Mouse (Mus musculus): ENCODE data around the gene Mrpl27. TPM values are rescaled to one million over a fixed set of nuclear protein-coding genes. Genes with fewer than 3 reads are reported as not detected.
"Not testable (repeated sequence)": the region's sequence is repeated elsewhere in the genome, so short reads cannot be mapped to it uniquely, and the experiment has no call there.

Gene Mrpl27
- polyA plus RNA-seq, 1 experiment from 2014 or later: 128 TPM

DNA sequence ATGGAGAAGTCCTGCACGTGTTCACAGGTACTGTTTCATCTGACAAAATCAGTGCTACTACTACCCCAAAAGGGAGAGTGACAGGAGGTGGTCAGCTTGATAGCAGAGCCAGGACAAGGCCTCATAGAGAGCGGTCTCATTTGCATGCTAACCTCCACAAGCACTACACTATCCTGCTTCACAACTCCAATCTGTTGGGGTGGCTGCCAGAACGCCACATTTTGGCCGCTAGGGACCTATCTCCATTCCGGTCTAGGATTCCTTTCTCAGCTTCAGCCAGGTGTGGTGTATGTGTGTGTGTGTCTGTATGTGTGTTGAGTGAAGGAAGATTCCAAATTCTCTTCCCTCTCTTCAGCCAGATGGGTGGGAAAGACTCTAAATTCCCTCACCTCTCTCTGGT is 21.9 kb downstream of the Mrpl27 start:
- H3K36me3 ChIP-seq: peaks cover 5% of the 10 kb centered on the region
- ATAC-seq (ENCODE audit: extremely low read depth, insufficient number of reproducible peaks, low FRiP score, low TSS enrichment): no peak
- H3K27ac ChIP-seq (replicated peaks): no peak overlapping the region
- WGBS: 74% methylated on average over 5 of the region's 5 CpGs
- H3K9me3 ChIP-seq: no peaks in the 10 kb centered on the region
- peak overlapping the region; percentile 83; the same call in 1 of the 2 replicates for H3K4me3 ChIP-seq
- H3K9ac ChIP-seq: 0 out of 2 replicates have a peak overlapping the region, but pooled peaks have one; percentile 95
- peaks cover 30% of the 10 kb centered on the region for H3K4me1 ChIP-seq
- H3K4me2 ChIP-seq: peak overlapping the region; percentile 90; the same call in 1 of the 2 replicates
- no peaks in the 10 kb centered on the region for H3K27me3 ChIP-seq (replicated peaks)

DNA sequence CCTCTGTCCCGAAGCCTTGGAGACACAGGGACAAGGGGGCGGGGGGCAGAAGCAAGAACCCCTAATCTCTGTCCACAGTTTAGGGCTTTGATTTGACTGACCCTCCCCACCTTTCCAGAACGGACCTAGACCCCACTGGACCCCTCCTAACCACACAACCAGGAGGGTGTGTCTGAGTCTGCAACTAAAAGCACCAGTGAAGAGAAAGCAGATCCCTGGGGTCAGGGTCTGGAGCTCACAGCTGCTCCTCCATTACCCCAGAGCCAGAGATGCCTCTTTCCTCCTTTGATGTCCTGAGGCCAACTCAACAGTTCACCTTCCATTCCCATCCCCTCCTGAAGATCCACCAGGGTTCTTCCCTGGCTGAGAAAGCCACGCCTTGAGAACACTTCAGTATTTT is 22.7 kb downstream of the Mrpl27 start:
- ATAC-seq (ENCODE audit: extremely low read depth, insufficient number of reproducible peaks, low FRiP score, low TSS enrichment): no peak
- peak overlapping the region; percentile 83 for H3K4me3 ChIP-seq
- peak overlapping the region; percentile 90 for H3K4me2 ChIP-seq
- peaks cover 3% of the 10 kb centered on the region; the same call in 1 of the 2 replicates for H3K36me3 ChIP-seq
- H3K9me3 ChIP-seq: no peaks in the 10 kb centered on the region
- peaks cover 30% of the 10 kb centered on the region for H3K4me1 ChIP-seq
- H3K27me3 ChIP-seq (replicated peaks): no peaks in the 10 kb centered on the region
- WGBS: 39% methylated on average over 4 of the region's 4 CpGs
- H3K27ac ChIP-seq (replicated peaks): peak overlapping the region; percentile 81; the same call in 1 of the 2 replicates
- peak overlapping the region; percentile 95 for H3K9ac ChIP-seq

GRCm38 (mm10) chr11:94676754-94677606 is 23.4 kb downstream of the Mrpl27 start, which contains the start of gene Xylt2:
Gene Xylt2, minus strand, starts transcription at chr11:94677515.
- H3K36me3 ChIP-seq: peaks cover 3% of the 10 kb centered on the region; the same call in 1 of the 2 replicates
- peak within 1 kb of the TSS; percentile 90 for H3K4me2 ChIP-seq
- H3K27me3 ChIP-seq (replicated peaks): no peaks in the 10 kb centered on the region
- under 1% methylated on average over 78 of the region's 82 CpGs for WGBS
- ATAC-seq (ENCODE audit: extremely low read depth, insufficient number of reproducible peaks, low FRiP score, low TSS enrichment): peak; percentile 93
- H3K9me3 ChIP-seq: no peaks in the 10 kb centered on the region
- peak within 1 kb of the TSS; percentile 83 for H3K4me3 ChIP-seq
- peak within 1 kb of the TSS; percentile 95 for H3K9ac ChIP-seq
- peak within 1 kb of the TSS; percentile 81 for H3K27ac ChIP-seq (replicated peaks)
- H3K4me1 ChIP-seq: peaks cover 32% of the 10 kb centered on the region

GRCm38 (mm10) chr11:94677607-94678145 is 24.1 kb downstream of the Mrpl27 start:
- no peak overlapping the region for H3K27ac ChIP-seq (replicated peaks)
- peaks cover 32% of the 10 kb centered on the region for H3K4me1 ChIP-seq
- 29% methylated on average over 15 of the region's 15 CpGs for WGBS
- H3K9ac ChIP-seq: peak overlapping the region; percentile 74
- no peaks in the 10 kb centered on the region for H3K9me3 ChIP-seq
- peak overlapping the region; percentile 83 for H3K4me3 ChIP-seq
- peak overlapping the region; percentile 90 for H3K4me2 ChIP-seq
- no peak for ATAC-seq (ENCODE audit: extremely low read depth, insufficient number of reproducible peaks, low FRiP score, low TSS enrichment)
- no peaks in the 10 kb centered on the region for H3K27me3 ChIP-seq (replicated peaks)
- H3K36me3 ChIP-seq: peaks cover 3% of the 10 kb centered on the region; the same call in 1 of the 2 replicates

DNA sequence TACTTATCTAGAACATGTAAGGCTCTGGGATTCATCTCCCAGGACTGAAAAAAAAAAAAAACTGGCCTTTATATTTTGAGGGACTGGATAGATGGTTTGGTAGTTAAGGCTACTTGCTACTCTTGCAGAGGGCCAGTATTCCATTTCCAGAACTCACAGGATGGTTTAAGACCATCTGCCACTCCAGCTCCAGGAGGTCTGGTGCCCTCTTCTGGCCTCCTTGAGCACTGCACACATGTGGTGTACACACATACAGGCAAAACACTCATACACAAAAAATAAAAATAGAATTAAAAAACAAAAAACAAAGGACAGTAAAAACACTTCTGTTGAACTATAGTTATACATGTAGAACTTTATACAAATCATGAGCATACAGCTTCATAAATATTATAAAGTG is 27.1 kb downstream of the Mrpl27 start:
- no peak for ATAC-seq (ENCODE audit: extremely low read depth, insufficient number of reproducible peaks, low FRiP score, low TSS enrichment)
- Histone ChIP-seq H3K4me1 (peaks cover 16% of the 10 kb centered on the region), H3K36me3 (no peaks in the 10 kb centered on the region), H3K9ac (no peak overlapping the region), H3K27ac (replicated peaks) (no peak overlapping the region), H3K4me2 (no peak overlapping the region), H3K9me3 (no peaks in the 10 kb centered on the region), H3K4me3 (no peak overlapping the region), H3K27me3 (replicated peaks) (no peaks in the 10 kb centered on the region)

GRCm38 (mm10) chr11:94681640-94682039 is 28.1 kb downstream of the Mrpl27 start:
- Histone ChIP-seq H3K4me1 (peaks cover 6% of the 10 kb centered on the region), H3K36me3 (no peaks in the 10 kb centered on the region), H3K4me3 (no peak overlapping the region), H3K9me3 (no peaks in the 10 kb centered on the region), H3K27me3 (replicated peaks) (no peaks in the 10 kb centered on the region), H3K9ac (no peak overlapping the region), H3K4me2 (no peak overlapping the region), H3K27ac (replicated peaks) (no peak overlapping the region)
- 70% methylated on average over 4 of the region's 4 CpGs for WGBS
- ATAC-seq (ENCODE audit: extremely low read depth, insufficient number of reproducible peaks, low FRiP score, low TSS enrichment): no peak

GRCm38 (mm10) chr11:94682427-94682826 is 28.9 kb downstream of the Mrpl27 start:
- Histone ChIP-seq H3K27ac (replicated peaks) (no peak overlapping the region), H3K4me3 (no peak overlapping the region), H3K27me3 (replicated peaks) (no peaks in the 10 kb centered on the region), H3K9me3 (no peaks in the 10 kb centered on the region), H3K4me2 (no peak overlapping the region), H3K4me1 (peaks cover 6% of the 10 kb centered on the region), H3K36me3 (no peaks in the 10 kb centered on the region), H3K9ac (no peak overlapping the region)
- WGBS: 69% methylated on average over 7 of the region's 7 CpGs
- ATAC-seq (ENCODE audit: extremely low read depth, insufficient number of reproducible peaks, low FRiP score, low TSS enrichment): no peak

DNA sequence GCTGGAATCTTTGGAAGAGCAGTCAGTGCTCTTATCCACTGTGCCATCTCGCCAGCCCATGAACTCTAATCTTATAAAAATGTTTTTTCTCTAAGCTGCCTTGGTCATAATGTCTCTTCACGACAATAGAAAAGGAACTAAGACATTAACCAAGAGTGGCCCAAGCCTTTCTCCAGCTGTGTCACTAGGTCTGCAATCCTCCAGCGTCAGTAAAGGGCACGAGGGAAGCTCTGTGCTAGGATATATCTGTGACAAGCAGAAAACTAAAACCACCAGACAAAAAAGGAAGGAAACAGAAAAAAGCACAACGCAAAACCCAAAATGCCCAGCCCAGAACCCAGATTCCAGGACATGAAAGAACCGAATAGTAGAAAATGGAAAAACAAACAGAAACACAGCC is 33.6 kb downstream of the Mrpl27 start:
- 59% methylated on average over 6 of the region's 6 CpGs for WGBS
- Histone ChIP-seq H3K36me3 (no peaks in the 10 kb centered on the region), H3K4me1 (no peaks in the 10 kb centered on the region), H3K27ac (replicated peaks) (no peak overlapping the region), H3K9ac (no peak overlapping the region), H3K27me3 (replicated peaks) (no peaks in the 10 kb centered on the region), H3K9me3 (no peaks in the 10 kb centered on the region), H3K4me2 (no peak overlapping the region), H3K4me3 (no peak overlapping the region)
- no peak for ATAC-seq (ENCODE audit: extremely low read depth, insufficient number of reproducible peaks, low FRiP score, low TSS enrichment)

- not testable (repeated sequence) for H3K9ac ChIP-seq; H3K27me3 ChIP-seq (replicated peaks); H3K4me1 ChIP-seq; H3K4me3 ChIP-seq; H3K9me3 ChIP-seq; H3K4me2 ChIP-seq; ATAC-seq (ENCODE audit: extremely low read depth, insufficient number of reproducible peaks, low FRiP score, low TSS enrichment); H3K36me3 ChIP-seq; H3K27ac ChIP-seq (replicated peaks)
Observed at GRCm38 (mm10) chr11:94692502-94692901, 38.9 kb downstream of the Mrpl27 start.

DNA sequence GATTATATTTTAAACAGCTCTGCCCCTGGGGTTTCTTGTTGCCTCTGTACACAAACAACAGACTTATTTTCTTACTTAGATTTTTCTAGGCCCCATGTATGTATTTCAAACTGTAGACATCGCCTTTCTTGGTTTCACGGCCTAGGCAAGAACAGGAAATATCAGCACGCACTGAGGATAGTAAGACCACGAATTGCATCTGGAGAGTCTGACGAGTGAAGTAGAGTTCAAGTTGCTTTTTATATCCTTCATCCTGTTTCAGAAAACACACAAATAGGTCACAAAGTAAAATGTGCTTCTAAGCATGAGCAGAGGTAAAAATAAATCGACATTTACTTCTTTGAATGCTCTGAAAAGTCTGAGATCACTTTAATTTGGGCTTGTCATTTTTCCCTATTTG is 41.9 kb downstream of the Mrpl27 start:
- WGBS: 63% methylated on average over 6 of the region's 6 CpGs
- Histone ChIP-seq H3K36me3 (no peaks in the 10 kb centered on the region), H3K27me3 (replicated peaks) (no peaks in the 10 kb centered on the region), H3K4me2 (no peak overlapping the region), H3K4me1 (peaks cover 9% of the 10 kb centered on the region), H3K4me3 (no peak overlapping the region), H3K9ac (no peak overlapping the region), H3K9me3 (no peaks in the 10 kb centered on the region), H3K27ac (replicated peaks) (no peak overlapping the region)
- ATAC-seq (ENCODE audit: extremely low read depth, insufficient number of reproducible peaks, low FRiP score, low TSS enrichment): no peak

- Histone ChIP-seq H3K9ac (no peak overlapping the region), H3K9me3 (no peaks in the 10 kb centered on the region), H3K4me3 (no peak overlapping the region), H3K27me3 (replicated peaks) (peaks cover 9% of the 10 kb centered on the region), H3K4me2 (no peak overlapping the region), H3K4me1 (peaks cover 14% of the 10 kb centered on the region), H3K27ac (replicated peaks) (no peak overlapping the region), H3K36me3 (no peaks in the 10 kb centered on the region)
- ATAC-seq (ENCODE audit: extremely low read depth, insufficient number of reproducible peaks, low FRiP score, low TSS enrichment): no peak
- 92% methylated on average over 2 of the region's 2 CpGs for WGBS
Observed at GRCm38 (mm10) chr11:94697140-94697539, 43.6 kb downstream of the Mrpl27 start.
